Mouse (Mus musculus): ENCODE results near the gene Ech1. TPM values are rescaled to one million over a fixed set of nuclear protein-coding genes. Genes with fewer than 3 reads are reported as not detected.

The Ech1 gene
- total and polyA plus RNA-seq, 3 experiments = 74.7 to 99.5 TPM; not detected in 1

GRCm38 (mm10) chr7:28811228-28811627 lies 13.8 kb upstream of the Ech1 start (continued):
- TF ChIP-seq CHD1 (IDR thresholded peaks at IDR 0.05; ENCODE audit: low read depth, low read length) (no peak), POLR2AphosphoS5 (IDR thresholded peaks at IDR 0.05; ENCODE audit: borderline replicate concordance, low read depth, low read length) (no peak), HCFC1 (IDR thresholded peaks at IDR 0.05; ENCODE audit: low read depth, low read length) (peak; percentile 74; the same call in 1 of the 2 replicates), CHD2 (IDR thresholded peaks at IDR 0.05; ENCODE audit: low read length) (no peak), JUND (IDR thresholded peaks at IDR 0.05; ENCODE audit: low read depth, low read length) (no peak), TBP (IDR thresholded peaks at IDR 0.05; ENCODE audit: low read depth, low read length) (peak; percentile 43; the same call in 1 of the 2 replicates), ZMIZ1 (IDR thresholded peaks at IDR 0.05; ENCODE audit: low read depth, low read length) (peak; percentile 5; the same call in 1 of the 2 replicates), POLR2AphosphoS2 (IDR thresholded peaks at IDR 0.05; ENCODE audit: low read length) (peak; percentile 72), SIN3A (IDR thresholded peaks at IDR 0.05; ENCODE audit: low read length) (peak; percentile 91), MAX (IDR thresholded peaks at IDR 0.05; ENCODE audit: low read length) (peak; percentile 98)

GRCm38 (mm10) chr7:28811640-28812275 lies 13.3 kb upstream of the Ech1 start:
- Histone ChIP-seq H3K27me3 (ENCODE audit: control insufficient read depth in 1 of 2, insufficient read depth in 2 of 2, low read length in 2 of 2) (no peaks in the 10 kb centered on the region), H3K27ac (ENCODE audit: control insufficient read depth, low read depth, low read length) (peak overlapping the region; percentile 70), H3K9me3 (replicated peaks; ENCODE audit: insufficient read depth, low read length) (no peaks in the 10 kb centered on the region), H3K4me1 (ENCODE audit: control insufficient read depth in 1 of 2, insufficient read depth in 2 of 2, low read length in 2 of 2) (peaks cover 11 to 55% of the 10 kb centered on the region in 2 experiments), H3K4me3 (ENCODE audit: control insufficient read depth in 1 of 2, insufficient read depth in 1 of 2, low read depth in 2 of 2, low read length in 2 of 2) (peak overlapping the region; percentile 42 to 65), H3K36me3 (ENCODE audit: control insufficient read depth in 1 of 2, insufficient read depth in 2 of 2, low read length in 2 of 2) (peaks cover 28 to 50% of the 10 kb centered on the region in 2 experiments), H3K79me2 (ENCODE audit: control insufficient read depth, insufficient read depth, low read length, poor library complexity) (peaks cover 60% of the 10 kb centered on the region), H3K9ac (ENCODE audit: control insufficient read depth, low read depth, low read length, poor library complexity, severe bottlenecking) (peak overlapping the region; percentile 71)
- TF ChIP-seq TBP (IDR thresholded peaks at IDR 0.05; ENCODE audit: low read depth, low read length) = no peak
- TF ChIP-seq CHD1 (IDR thresholded peaks at IDR 0.05; ENCODE audit: low read depth, low read length) = peak; percentile 91
- peak; percentile 27 for TF ChIP-seq SIN3A (IDR thresholded peaks at IDR 0.05; ENCODE audit: low read length)
- TF ChIP-seq UBTF (IDR thresholded peaks at IDR 0.05; ENCODE audit: borderline replicate concordance, insufficient read depth, low read depth, low read length) = no peak
- peak; percentile 47 for DNase-seq (ENCODE audit: low read depth, low spot score)

GRCm38 (mm10) chr7:28812436-28812835 lies 12.6 kb upstream of the Ech1 start:
- H3K4me3 ChIP-seq (ENCODE audit: control insufficient read depth in 1 of 2, insufficient read depth in 1 of 2, low read depth in 2 of 2, low read length in 2 of 2) = peak overlapping the region; percentile 42 to 65
- peaks cover 64% of the 10 kb centered on the region for H3K79me2 ChIP-seq (ENCODE audit: control insufficient read depth, insufficient read depth, low read length, poor library complexity)
- DNase-seq (ENCODE audit: low read depth, low spot score) = no peak
- TF ChIP-seq POLR2A (IDR thresholded peaks at IDR 0.05; ENCODE audit: control insufficient read depth in 1 of 2, insufficient read depth in 1 of 2, low read depth in 1 of 2, low read length in 2 of 2, poor library complexity in 1 of 2) = 0 out of 4 replicates have a peak, but pooled peaks of 1 of the 2 experiments have one; percentile 19
- TF ChIP-seq ETS1 (IDR thresholded peaks at IDR 0.05; ENCODE audit: low read depth, low read length) = no peak
- no peak for TF ChIP-seq RCOR1 (IDR thresholded peaks at IDR 0.05; ENCODE audit: low read depth, low read length)
- no peaks in the 10 kb centered on the region for H3K27me3 ChIP-seq (ENCODE audit: control insufficient read depth in 1 of 2, insufficient read depth in 2 of 2, low read length in 2 of 2)
- H3K9ac ChIP-seq (ENCODE audit: control insufficient read depth, low read depth, low read length, poor library complexity, severe bottlenecking) = peak overlapping the region; percentile 71
- peaks cover 16 to 59% of the 10 kb centered on the region in 2 experiments for H3K4me1 ChIP-seq (ENCODE audit: control insufficient read depth in 1 of 2, insufficient read depth in 2 of 2, low read length in 2 of 2)
- peaks cover 35 to 57% of the 10 kb centered on the region in 2 experiments for H3K36me3 ChIP-seq (ENCODE audit: control insufficient read depth in 1 of 2, insufficient read depth in 2 of 2, low read length in 2 of 2)
- peak overlapping the region; percentile 70 for H3K27ac ChIP-seq (ENCODE audit: control insufficient read depth, low read depth, low read length)
- no peaks in the 10 kb centered on the region for H3K9me3 ChIP-seq (replicated peaks; ENCODE audit: insufficient read depth, low read length)
